Mouse (Mus musculus) frontal cortex, postnatal 10 days (tissue): Measurements from ENCODE around the gene Grk5.
"Not testable (repeated sequence)": the region's sequence is repeated elsewhere in the genome, so short reads cannot be mapped to it uniquely, and the experiment has no call there.

Experiments used
- DNase-seq, 2 experiments: peaks; one replicate each; pipeline ENCODE4 v3.0.0; 2022; ENCODE audit warnings: low spot score in 2 of 2, mixed read lengths in 1 of 2

Gene Grk5

GRCm38 (mm10) chr19:60889714-60890315 lies at the start of gene Grk5:
Gene Grk5 (plus strand): TSS chr19:60889749.
- DNase-seq = peak; percentile 91 to 94

GRCm38 (mm10) chr19:60843324-60843723 lies 46.2 kb upstream of the Grk5 start:
- no peak for DNase-seq

GRCm38 (mm10) chr19:60845731-60846130 lies 43.8 kb upstream of the Grk5 start:
- no peak for DNase-seq

GRCm38 (mm10) chr19:60860868-60861700 lies 28.5 kb upstream of the Grk5 start, which contains the start of gene Sfxn4:
Gene Sfxn4 (minus strand): TSS chr19:60861479.
- DNase-seq = peak; percentile 85 to 87

- DNase-seq = not testable (repeated sequence)
These were observed 23.4 kb upstream of the Grk5 start for GRCm38 (mm10) chr19:60866169-60866568.

- DNase-seq = no peak
These were observed 19.1 kb upstream of the Grk5 start for GRCm38 (mm10) chr19:60870489-60870888.

- no peak for DNase-seq
These were observed 18.2 kb upstream of the Grk5 start for GRCm38 (mm10) chr19:60871366-60871765.

- no peak for DNase-seq
These were observed 17.3 kb upstream of the Grk5 start for GRCm38 (mm10) chr19:60872272-60872671.

- DNase-seq = no peak
These were observed 16.0 kb upstream of the Grk5 start for GRCm38 (mm10) chr19:60873501-60873900.

- DNase-seq = peak; percentile 92 to 93
These were observed 15.4 kb upstream of the Grk5 start, which contains the start of gene Prdx3 for GRCm38 (mm10) chr19:60874064-60874694. Gene Prdx3 (minus strand): TSS chr19:60874556.

GRCm38 (mm10) chr19:60883129-60883528 lies 6.4 kb upstream of the Grk5 start:
- no peak for DNase-seq

GRCm38 (mm10) chr19:60887637-60888036 lies 1.9 kb upstream of the Grk5 start:
- no peak for DNase-seq

- DNase-seq = peak in 1 of 2 experiments; percentile 52
These were observed 342 bp upstream of the Grk5 start for GRCm38 (mm10) chr19:60889101-60889713.

GRCm38 (mm10) chr19:60890391-60891122 lies 1.0 kb downstream of the Grk5 start:
- peak; percentile 29 to 69 for DNase-seq

- no peak for DNase-seq
These were observed 1.5 kb downstream of the Grk5 start for GRCm38 (mm10) chr19:60891123-60891470.

- DNase-seq = peak in 1 of 2 experiments; percentile 40
These were observed 2.5 kb downstream of the Grk5 start for GRCm38 (mm10) chr19:60891934-60892547.

- DNase-seq = no peak
These were observed 5.8 kb downstream of the Grk5 start for GRCm38 (mm10) chr19:60895251-60895880.

GRCm38 (mm10) chr19:60903139-60903538 lies 13.6 kb downstream of the Grk5 start:
- no peak for DNase-seq

GRCm38 (mm10) chr19:60903971-60904370 lies 14.4 kb downstream of the Grk5 start:
- DNase-seq = no peak

GRCm38 (mm10) chr19:60905477-60905876 lies 15.9 kb downstream of the Grk5 start:
- DNase-seq = no peak
